Mouse (Mus musculus): ENCODE measurements around the gene Ccdc77. TPM values are rescaled to one million over a fixed set of nuclear protein-coding genes. Genes with fewer than 3 reads are reported as not detected.

Ccdc77 gene
- 19.6 and 25.1 TPM in 2 replicates for polyA plus RNA-seq (2016; fragmentation: Nextera tagmentation; extraction: Ambion mirVana)

DNA sequence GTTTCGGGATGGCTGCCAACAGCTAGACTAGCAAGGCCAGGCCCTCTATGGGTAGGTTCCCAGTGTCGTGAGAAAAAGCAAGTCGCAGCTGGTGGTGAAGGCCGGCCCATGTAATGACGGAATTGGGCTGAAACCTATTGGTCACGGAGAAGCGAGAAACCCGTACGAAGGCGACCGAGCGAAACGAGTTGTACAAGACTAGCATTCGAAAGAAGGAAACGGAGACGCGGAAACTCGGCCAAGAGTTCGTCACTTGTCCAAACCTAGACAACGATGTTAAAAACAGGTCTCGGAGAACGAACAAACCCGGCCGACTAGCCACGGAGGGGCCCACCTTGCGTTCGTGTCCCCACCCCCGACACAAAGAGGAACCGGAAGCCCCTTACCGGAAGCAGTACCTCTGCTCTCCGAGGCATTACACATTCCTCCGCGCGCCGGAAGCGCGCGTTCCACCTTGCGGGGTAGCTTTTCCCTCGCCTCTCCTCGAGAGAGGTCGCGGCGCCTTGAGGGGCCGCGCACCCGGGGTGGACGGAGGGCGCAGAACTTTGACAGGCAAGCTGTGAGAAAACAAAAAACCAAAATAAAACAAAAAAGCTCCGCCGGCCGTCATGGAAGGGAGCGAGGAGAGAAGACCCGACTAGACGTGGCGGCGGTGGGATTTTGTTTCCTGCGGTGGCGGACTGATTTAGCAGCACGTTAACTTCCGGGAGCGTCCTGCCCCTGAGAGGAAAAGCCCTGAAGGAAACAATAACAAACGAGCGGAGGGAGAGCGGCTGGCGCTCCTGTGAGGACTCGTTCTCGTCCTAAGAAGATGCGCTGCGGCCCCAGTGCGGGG lies at the start of gene Ccdc77, which contains the start of gene Kdm5a:
Gene Ccdc77 (minus strand): TSS at position 687 of the 835 bp plus-strand sequence.
Gene Kdm5a (plus strand): TSS at position 437 of the 835 bp plus-strand sequence.
- ATAC-seq (ENCODE audit: low FRiP score, low read depth): peak; percentile 97
- Histone ChIP-seq H3K27me3 (replicated peaks) (no peaks in the 10 kb centered on the region), H3K36me3 (peaks cover 17% of the 10 kb centered on the region), H3K27ac (peak within 1 kb of the TSS; percentile 87), H3K4me1 (peaks cover 16% of the 10 kb centered on the region), H3K4me2 (replicated peaks) (peak within 1 kb of the TSS; percentile 93), H3K9me3 (no peaks in the 10 kb centered on the region), H3K9ac (peak within 1 kb of the TSS; percentile 86), H3K4me3 (peak within 1 kb of the TSS; percentile 97)
- WGBS: under 1% methylated on average over 71 of the region's 71 CpGs

DNA sequence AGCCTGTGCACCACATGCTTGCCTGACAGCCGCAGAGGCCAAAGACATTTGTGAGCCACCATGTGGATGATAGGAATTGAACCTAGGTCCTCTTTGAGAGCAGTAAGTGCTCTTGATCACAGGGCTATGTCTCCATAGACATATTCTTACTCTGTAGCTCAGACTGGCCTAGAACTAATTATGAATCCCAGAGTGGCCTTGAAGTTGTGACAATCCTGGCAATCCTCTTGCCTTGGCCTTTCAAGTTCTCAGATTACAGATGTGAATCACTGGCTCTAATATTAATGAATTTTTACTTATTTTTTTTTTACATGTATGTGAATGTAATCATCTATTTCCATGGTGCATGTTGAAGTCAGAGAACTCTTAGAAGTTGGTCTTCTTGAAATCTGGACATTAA lies 39.8 kb upstream of the Ccdc77 start:
- H3K36me3 ChIP-seq: peaks cover 55% of the 10 kb centered on the region
- H3K9ac ChIP-seq: no peak overlapping the region
- H3K9me3 ChIP-seq: no peaks in the 10 kb centered on the region
- WGBS: 97% methylated on average over 1 of the region's 1 CpGs
- H3K4me1 ChIP-seq: no peaks in the 10 kb centered on the region
- no peak overlapping the region for H3K4me2 ChIP-seq (replicated peaks)
- H3K4me3 ChIP-seq: no peak overlapping the region
- H3K27me3 ChIP-seq (replicated peaks): no peaks in the 10 kb centered on the region
- ATAC-seq (ENCODE audit: low FRiP score, low read depth): no peak
- no peak overlapping the region for H3K27ac ChIP-seq

DNA sequence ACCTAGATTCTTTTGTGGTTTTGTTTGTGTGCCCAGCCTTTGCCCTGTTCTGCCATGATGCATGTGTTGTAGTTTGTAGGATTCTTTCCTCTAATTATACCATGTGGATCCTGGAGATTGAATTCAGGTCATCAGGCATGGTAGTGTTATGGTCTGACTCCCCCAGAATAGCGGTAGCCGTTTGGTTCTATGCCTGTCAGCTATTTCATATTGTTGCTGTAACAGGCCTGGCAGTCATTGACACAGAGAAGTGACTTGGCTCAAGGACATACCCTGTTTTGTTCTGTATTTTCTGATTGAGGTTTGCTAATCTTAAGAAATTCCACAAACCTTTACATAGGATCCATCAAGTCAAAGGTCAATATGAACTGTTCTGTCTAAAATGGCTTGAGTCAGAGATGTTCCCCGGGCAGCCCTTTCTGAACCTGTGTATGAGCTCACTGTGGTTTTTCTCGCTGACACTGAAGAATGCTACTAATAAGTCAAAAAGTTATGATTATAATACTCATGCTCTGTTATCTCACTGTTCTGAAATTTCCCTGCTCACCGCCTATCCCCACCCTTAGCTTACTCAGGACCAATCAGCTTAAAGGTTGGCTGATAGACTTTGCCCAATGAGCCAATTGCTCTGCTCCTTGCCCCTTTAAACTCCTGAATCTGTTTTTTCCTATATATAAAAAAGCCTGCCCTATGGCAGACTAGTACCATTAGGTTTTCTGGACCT lies 31.6 kb upstream of the Ccdc77 start:
- H3K27ac ChIP-seq: no peak overlapping the region
- no peaks in the 10 kb centered on the region for H3K27me3 ChIP-seq (replicated peaks)
- H3K36me3 ChIP-seq: peaks cover 64% of the 10 kb centered on the region
- H3K4me1 ChIP-seq: no peaks in the 10 kb centered on the region
- no peaks in the 10 kb centered on the region for H3K9me3 ChIP-seq
- no peak overlapping the region for H3K9ac ChIP-seq
- H3K4me2 ChIP-seq (replicated peaks): no peak overlapping the region
- no peak overlapping the region for H3K4me3 ChIP-seq
- no peak for ATAC-seq (ENCODE audit: low FRiP score, low read depth)
- WGBS: 93% methylated on average over 5 of the region's 5 CpGs

DNA sequence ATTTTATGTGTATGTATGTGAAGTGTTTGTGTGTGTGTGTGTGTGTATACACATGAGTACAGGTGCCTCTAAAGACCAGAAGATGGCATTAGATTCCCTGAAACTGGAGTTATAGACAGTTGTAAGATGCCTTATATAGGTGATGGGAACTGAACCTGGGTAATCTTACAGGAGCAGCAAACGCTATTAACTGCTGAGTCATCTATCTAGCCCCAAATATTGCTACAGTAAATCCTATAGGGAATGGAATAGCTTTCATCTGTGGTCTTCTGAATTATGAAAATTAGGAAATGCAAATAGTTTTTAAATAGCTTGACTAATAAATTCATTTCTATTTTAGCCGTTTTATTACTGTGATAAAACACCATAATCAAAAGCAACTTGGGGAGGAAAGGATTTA lies 28.6 kb upstream of the Ccdc77 start:
- H3K27ac ChIP-seq: no peak overlapping the region
- peaks cover 65% of the 10 kb centered on the region for H3K36me3 ChIP-seq
- H3K27me3 ChIP-seq (replicated peaks): no peaks in the 10 kb centered on the region
- H3K9ac ChIP-seq: no peak overlapping the region
- WGBS: 94% methylated on average over 2 of the region's 2 CpGs
- H3K4me3 ChIP-seq: no peak overlapping the region
- H3K4me2 ChIP-seq (replicated peaks): no peak overlapping the region
- H3K4me1 ChIP-seq: no peaks in the 10 kb centered on the region
- no peak for ATAC-seq (ENCODE audit: low FRiP score, low read depth)
- H3K9me3 ChIP-seq: no peaks in the 10 kb centered on the region

DNA sequence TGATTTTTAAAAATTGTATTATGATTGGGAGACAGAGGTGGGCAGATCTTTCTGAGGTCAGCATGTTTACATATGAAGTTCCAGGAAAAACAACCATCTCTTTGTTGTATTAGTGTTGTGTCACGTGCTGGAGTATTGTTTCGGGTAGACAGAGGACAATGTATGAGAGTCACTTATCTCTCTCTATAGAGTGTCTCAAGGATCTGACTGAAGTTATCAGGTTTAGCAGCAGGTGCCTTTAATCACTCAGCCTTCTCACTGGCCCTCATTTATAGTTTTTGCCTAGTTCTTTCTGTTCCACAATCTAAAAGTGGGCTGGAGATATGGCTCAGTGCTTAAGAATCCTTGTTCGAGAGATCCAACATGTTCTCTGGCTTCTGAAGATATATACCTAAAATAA lies 25.9 kb upstream of the Ccdc77 start:
- Histone ChIP-seq H3K9ac (no peak overlapping the region), H3K4me3 (no peak overlapping the region), H3K4me2 (replicated peaks) (no peak overlapping the region), H3K27ac (no peak overlapping the region), H3K4me1 (no peaks in the 10 kb centered on the region), H3K27me3 (replicated peaks) (no peaks in the 10 kb centered on the region), H3K36me3 (peaks cover 49% of the 10 kb centered on the region), H3K9me3 (no peaks in the 10 kb centered on the region)
- ATAC-seq (ENCODE audit: low FRiP score, low read depth): no peak
- WGBS: 88% methylated on average over 3 of the region's 3 CpGs

DNA sequence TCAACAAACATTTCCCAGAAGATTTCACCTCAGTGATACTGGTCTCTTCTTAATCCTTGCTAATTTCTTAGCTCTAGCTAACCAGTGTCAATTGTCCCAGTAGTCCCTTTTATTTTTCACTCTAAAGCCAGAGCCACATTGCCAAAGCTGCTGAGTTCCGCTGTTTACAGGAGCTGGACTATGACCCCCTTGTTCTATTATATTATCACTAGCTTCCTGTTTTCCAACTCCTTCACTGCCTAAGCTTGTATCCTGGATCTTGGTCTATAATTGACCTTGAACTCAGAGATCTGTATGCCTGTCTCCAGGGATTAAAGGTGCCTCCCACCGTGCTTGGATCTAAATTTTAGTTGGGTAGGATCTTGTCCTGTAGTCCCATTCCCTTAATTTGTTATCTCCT lies 12.6 kb upstream of the Ccdc77 start:
- H3K9ac ChIP-seq: no peak overlapping the region
- no peak overlapping the region for H3K4me3 ChIP-seq
- H3K27ac ChIP-seq: no peak overlapping the region
- peaks cover 76% of the 10 kb centered on the region for H3K36me3 ChIP-seq
- H3K27me3 ChIP-seq (replicated peaks): no peaks in the 10 kb centered on the region
- WGBS: 96% methylated on average over 2 of the region's 2 CpGs
- H3K9me3 ChIP-seq: no peaks in the 10 kb centered on the region
- ATAC-seq (ENCODE audit: low FRiP score, low read depth): no peak
- no peaks in the 10 kb centered on the region for H3K4me1 ChIP-seq
- no peak overlapping the region for H3K4me2 ChIP-seq (replicated peaks)

DNA sequence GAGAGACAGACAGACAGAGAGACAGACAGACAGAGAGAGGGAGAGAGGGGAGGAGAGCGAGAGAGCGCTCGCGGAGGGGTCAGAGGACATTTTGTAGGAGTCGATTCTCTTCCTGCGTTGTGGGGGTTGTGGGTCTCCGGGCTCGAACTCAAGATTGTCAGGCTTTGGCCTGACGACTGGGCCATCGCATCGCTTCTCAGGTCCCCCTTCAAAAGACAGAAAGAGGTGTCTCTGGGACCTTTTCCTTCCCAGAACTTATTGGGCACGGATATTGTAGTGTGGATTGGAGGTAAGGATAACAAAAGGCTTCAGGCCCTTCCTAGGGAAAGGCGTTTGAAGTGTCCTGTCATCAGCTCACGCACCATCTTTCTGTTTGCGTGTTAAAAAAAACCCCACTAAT lies 877 bp upstream of the Ccdc77 start:
- WGBS: 7% methylated on average over 15 of the region's 15 CpGs
- Histone ChIP-seq H3K9ac (peak overlapping the region; percentile 86), H3K27me3 (replicated peaks) (no peaks in the 10 kb centered on the region), H3K4me1 (peaks cover 16% of the 10 kb centered on the region), H3K36me3 (peaks cover 28% of the 10 kb centered on the region), H3K9me3 (no peaks in the 10 kb centered on the region), H3K27ac (no peak overlapping the region), H3K4me3 (peak overlapping the region; percentile 97), H3K4me2 (replicated peaks) (peak overlapping the region; percentile 93)
- no peak for ATAC-seq (ENCODE audit: low FRiP score, low read depth)

DNA sequence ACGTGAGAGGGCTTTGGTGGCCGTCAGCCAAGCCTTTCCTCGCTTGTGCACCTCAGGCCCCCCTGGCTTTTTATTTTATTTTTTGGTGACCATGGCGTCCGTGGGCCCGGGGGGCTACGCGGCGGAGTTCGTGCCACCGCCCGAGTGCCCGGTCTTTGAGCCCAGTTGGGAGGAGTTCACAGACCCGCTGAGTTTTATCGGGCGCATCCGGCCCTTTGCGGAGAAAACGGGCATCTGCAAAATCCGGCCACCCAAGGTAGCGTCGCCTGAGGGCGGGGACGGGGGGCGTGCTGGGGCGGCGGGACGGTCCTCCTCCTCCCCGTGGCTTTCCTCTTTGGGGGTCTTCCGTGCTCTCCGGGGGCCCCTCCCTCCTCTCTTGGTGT lies 340 bp upstream of the Ccdc77 start:
- Histone ChIP-seq H3K4me1 (peaks cover 16% of the 10 kb centered on the region), H3K27ac (peak overlapping the region; percentile 87), H3K9me3 (no peaks in the 10 kb centered on the region), H3K36me3 (peaks cover 23% of the 10 kb centered on the region), H3K4me3 (peak overlapping the region; percentile 97), H3K27me3 (replicated peaks) (no peaks in the 10 kb centered on the region), H3K9ac (peak overlapping the region; percentile 86), H3K4me2 (replicated peaks) (peak overlapping the region; percentile 93)
- peak; percentile 26 for ATAC-seq (ENCODE audit: low FRiP score, low read depth)
- WGBS: under 1% methylated on average over 29 of the region's 31 CpGs

DNA sequence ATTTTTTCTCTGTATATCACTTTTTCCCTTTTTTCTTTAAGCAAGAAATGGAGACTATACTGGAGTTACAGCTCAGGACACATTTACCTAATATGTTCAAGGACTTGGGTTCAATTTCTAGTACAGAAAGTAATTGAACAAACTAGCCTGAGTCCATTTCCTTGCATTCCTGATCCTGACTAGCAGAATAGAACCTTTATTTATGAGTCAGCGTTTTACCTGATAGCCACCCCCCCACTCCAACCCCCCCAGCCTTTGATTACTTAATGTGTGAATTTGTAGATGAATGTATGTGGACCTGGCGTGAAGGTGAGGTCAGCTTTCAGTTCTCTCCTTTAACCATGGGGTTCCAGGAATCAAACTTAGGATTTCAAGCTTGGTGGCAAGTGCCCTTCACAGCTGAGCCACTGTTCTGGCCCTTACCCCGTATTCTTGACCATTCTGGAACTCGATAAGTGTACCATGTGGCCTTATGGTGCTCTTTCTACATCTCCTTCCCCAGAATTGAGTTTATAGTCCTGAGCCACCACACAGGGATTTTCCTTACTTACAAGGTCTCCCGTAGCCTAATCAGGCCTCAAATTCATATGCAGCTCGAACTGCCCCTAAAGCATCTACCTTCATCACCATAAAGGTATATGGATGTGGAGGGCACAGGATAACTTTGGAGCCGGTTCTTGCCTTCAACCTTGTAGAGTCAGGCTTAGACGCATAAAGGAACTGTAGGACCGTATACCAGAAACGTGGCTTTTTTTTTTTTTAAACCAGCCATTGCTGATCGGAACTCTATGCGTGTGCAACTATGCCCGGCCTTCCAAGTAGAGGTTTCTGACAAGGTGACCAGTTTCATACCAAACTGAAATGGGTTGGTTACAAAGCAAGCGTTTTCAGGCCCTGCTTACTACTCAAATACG lies 1.1 kb downstream of the Ccdc77 start:
- Histone ChIP-seq H3K27ac (peak overlapping the region; percentile 87), H3K36me3 (peaks cover 8% of the 10 kb centered on the region), H3K9me3 (no peaks in the 10 kb centered on the region), H3K27me3 (replicated peaks) (no peaks in the 10 kb centered on the region), H3K4me3 (peak overlapping the region; percentile 97), H3K4me2 (replicated peaks) (peak overlapping the region; percentile 93), H3K4me1 (peaks cover 16% of the 10 kb centered on the region), H3K9ac (peak overlapping the region; percentile 86)
- peak; percentile 26 for ATAC-seq (ENCODE audit: low FRiP score, low read depth)
- 25% methylated on average over 15 of the region's 15 CpGs for WGBS

DNA sequence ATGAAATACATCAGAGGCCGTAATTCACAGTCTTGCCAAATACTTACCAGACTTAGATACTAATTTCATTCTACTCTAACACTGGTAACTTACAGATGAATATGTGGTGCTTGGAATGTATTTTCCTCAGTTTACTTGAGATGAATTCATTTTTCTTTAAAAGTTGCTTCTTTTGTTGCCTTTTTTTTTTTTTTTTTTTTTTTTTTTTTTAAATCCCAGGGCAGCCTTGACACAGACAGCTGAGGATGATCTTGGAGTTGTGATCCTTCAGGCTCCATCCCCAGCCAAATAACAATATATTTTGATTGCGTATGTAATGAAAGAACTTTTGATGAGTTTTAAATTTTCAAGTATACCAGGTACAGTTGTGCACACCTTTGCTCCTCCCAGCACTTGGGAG lies 2.0 kb downstream of the Ccdc77 start:
- Histone ChIP-seq H3K9ac (no peak overlapping the region), H3K9me3 (no peaks in the 10 kb centered on the region), H3K27ac (no peak overlapping the region), H3K27me3 (replicated peaks) (no peaks in the 10 kb centered on the region), H3K4me1 (peaks cover 16% of the 10 kb centered on the region), H3K4me3 (no peak overlapping the region), H3K36me3 (peaks cover under 1% of the 10 kb centered on the region; the same call in 1 of the 2 replicates), H3K4me2 (replicated peaks) (no peak overlapping the region)
- 99% methylated on average over 2 of the region's 2 CpGs for WGBS
- no peak for ATAC-seq (ENCODE audit: low FRiP score, low read depth)

DNA sequence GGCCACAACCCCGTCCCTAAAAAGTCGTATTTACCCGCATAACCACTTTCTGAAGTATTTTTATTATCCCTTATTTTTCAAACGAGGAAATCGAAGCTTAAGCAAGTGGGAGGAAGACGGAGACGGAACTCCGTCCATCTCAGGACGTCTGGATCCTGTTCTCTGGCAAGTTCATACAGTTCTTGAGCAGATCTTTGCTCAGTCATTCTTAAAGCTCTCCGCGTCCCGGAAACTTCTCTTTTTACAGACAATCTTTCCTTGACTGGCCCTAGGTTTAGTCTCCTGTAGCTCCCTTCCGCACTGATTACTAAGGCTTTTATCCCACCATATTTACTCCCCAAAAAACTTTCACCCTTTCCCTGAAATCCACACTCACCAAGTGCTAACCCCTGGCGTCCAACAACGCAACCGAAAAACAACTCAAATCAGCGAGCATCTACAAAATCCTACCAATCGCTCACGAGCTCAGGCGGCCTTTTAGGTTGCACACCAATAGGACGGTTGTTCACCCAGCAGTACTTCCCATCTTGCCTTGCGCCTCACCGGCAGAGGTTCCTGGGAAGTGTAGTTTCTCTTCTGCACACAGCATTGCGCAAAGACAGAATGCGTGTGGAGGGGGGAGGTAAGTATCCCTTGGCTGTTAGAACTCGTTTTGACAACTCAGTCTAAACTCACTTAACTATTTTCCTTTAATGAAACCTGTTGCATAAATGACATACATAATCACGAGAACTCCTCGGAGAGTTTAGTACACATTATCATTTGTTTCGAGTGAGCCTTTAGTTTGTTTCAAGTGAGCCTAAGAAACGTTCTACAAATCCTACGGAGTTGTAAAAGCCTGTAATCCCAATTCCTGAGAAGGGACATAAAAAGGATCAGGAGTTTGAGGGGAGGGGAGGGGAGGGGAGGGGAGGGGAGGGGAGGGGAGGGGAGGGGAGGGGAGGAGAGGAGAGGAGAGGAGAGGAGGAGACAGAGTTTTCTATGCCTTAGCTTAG lies 6.9 kb downstream of the Ccdc77 start:
- no peaks in the 10 kb centered on the region for H3K36me3 ChIP-seq
- peak; percentile 98 for ATAC-seq (ENCODE audit: low FRiP score, low read depth)
- H3K4me2 ChIP-seq (replicated peaks): peak overlapping the region; percentile 65
- peaks cover 8% of the 10 kb centered on the region for H3K4me1 ChIP-seq
- no peaks in the 10 kb centered on the region for H3K27me3 ChIP-seq (replicated peaks)
- peak overlapping the region; percentile 52 for H3K9ac ChIP-seq
- no peak overlapping the region for H3K27ac ChIP-seq
- H3K9me3 ChIP-seq: no peaks in the 10 kb centered on the region
- 2% methylated on average over 31 of the region's 31 CpGs for WGBS
- H3K4me3 ChIP-seq: peak overlapping the region; percentile 43
